Mouse (Mus musculus) natural killer cell, adult 2 months (primary cell): ENCODE data around the gene Trp53inp2.
A peak's percentile ranks its signal among the peaks of the same experiment; 100 is the strongest.

Experiments
- DNase-seq, 2 experiments: peaks; one replicate each; pipeline ENCODE4 v3.0.0; 2022; ENCODE audit warnings: low spot score in 2 of 2

Trp53inp2 gene

DNA sequence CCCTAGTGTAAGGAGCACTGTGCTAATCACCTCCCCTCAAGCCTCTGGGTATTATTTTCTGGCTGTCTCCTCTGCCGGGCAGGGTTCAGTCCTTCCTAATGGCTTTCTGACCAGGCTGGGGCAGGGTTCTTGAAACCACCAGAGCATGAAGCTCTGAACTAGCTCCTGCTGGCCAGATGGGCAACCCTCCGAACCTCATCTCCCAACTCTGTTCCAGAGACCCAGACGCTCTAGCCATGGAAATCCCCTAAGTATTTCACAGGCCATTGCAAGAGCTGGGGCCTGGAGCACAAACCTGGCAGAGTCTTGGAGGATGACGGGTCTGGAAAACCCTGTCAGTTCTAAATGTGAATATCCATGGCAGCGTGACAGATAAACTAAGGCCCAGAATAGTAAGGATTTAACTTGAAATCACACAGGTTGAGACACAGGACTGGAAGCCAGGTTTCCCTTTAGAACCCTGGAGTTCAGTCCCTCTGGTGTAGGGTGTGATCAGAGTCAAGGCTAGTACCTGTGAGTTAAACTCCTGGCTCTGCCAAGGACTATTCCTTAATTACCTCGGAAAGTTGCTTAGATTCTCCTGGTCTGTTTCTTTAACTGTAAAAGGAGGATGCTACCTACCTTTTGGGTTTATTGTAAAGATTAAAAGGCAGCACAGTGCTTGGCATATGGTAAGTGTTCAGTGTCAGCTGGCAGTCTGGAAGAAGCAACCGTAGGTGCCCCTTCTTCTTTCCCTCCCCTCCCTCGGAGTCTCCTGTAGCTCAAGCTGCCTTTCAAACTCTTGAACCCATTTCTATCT lies at the start of gene Trp53inp2:
Gene Trp53inp2 (plus strand): TSS at position 799 of the 799 bp plus-strand sequence.
- DNase-seq = no peak

DNA sequence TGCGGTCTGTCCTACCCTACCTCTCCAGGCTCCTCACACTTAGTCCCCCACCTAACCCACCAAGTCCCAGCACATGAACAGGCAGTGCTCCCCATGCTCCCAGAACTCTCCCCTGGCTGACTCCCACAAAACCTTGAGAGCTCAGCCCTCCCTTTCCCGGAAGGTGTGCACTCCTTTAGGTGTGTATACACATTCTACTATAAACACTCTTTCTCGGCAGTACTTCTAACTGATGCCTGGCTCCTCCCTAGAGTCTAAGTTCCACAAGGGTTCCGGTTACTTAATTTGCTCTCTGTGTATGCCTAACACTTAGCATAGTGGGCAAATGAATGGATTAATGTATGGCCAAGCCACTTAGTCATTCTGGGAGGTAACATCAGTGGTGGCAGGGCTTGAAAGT lies 49.5 kb upstream of the Trp53inp2 start:
- no peak for DNase-seq

DNA sequence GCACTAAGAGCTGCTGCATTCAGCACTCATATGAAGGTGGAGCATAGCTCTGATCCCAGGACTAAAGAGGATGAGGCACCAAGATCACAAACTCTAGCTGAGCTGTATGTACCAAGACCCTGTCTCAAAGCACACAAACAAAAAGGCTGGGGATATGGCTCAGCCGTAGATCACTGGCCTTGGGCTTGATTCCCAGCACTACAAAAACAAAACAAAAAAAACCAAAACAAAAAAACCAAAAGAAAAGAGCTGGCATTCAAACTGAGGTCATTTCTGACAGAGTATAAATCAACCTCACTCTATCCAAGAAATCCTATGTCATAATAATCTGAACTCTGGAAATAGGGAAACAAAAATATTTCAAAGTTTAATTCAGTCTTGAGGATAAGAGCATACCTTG lies 47.4 kb upstream of the Trp53inp2 start:
- DNase-seq = no peak

DNA sequence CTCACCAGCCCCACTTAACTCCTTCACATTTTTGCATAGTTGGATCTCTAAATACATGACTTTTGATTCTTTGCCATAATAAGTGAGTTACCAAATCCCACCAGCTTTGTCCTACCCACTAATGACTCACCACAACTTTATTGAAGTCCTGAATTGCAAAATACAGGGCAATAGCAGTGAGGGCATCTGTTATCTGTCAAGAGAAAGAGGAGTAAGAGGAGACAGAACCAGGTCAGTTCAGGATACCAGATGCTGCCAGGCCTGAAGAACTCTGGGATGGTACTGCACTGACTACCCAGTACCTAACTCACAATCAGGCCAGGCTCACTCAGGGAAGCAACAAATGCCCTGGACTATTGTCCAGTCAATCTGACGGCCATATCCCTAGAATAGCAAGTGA lies 45.6 kb upstream of the Trp53inp2 start:
- DNase-seq = no peak

DNA sequence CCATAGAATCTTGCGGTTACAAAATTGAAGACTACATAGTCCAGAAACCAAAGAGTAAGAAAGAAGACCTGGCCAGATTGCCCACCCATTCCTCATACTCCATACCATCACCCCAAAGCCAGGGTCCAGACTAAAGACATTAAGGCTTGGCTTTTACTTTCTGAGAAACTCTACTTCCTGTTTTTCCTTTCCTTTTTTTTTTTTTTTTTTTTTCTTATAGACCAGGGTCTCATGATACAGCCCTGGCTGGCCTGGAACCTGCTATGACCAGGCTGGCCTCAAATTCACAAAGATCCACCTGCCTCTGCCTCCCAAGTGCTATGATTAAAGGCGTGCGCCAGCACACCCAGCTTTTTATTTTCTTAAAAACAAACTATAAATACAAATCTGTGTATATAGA lies 44.6 kb upstream of the Trp53inp2 start:
- DNase-seq = no peak

DNA sequence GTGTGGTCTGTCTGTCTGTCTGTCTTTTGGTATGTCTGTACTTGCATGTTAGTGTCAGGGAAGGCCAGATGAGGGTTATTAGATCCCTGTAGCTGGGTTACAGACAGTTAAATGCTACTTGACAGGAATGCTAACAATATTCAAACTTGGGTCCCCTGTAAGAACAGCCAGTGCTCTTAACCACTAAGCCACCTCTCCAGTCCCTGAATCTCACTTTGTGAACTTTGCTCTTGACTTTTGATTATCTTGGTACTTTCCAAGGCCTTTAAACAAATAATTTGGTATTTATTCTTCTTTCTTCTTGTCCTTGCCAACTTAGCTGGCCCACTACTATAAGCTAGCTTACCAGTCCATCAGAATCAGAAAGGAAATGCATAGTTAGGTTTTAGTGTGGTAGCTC lies 40.7 kb upstream of the Trp53inp2 start:
- DNase-seq = no peak

DNA sequence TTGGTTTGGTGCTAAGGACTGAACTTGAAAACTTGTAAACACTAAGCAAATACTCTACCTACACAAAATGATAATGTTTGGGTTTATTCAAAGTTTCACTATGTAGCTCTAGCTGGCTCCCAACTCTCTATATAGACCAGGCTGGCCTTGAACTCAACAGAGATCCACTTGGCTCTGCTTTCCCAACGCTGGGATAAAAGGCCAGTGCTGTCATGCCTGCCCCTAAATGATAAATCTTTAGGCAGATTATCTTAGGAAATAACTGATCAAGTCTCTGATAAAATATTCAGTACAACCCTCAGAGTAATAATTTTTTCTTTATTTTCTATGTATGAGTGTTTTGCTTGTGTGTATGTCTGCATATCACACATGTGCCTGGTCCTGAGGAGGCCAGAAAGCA lies 34.2 kb upstream of the Trp53inp2 start:
- no peak for DNase-seq

DNA sequence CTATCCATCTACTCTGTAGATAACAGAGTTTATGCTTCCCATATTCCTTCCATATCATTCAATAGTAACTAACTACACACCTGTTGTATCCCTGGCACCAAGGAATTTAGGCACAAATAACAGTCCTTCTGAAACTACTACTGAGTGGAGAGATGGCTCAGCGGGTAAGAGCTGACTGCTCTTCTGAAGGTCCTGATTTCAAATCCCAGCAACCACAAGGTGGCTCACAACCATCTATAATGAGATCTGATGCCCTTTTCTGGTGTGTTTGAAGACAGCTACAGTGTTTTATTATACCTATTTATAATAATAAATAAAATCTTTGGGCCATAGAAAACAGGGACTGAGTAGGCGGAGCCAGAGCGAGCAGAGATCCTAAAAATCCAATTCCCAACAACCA lies 26.5 kb upstream of the Trp53inp2 start:
- DNase-seq = no peak

DNA sequence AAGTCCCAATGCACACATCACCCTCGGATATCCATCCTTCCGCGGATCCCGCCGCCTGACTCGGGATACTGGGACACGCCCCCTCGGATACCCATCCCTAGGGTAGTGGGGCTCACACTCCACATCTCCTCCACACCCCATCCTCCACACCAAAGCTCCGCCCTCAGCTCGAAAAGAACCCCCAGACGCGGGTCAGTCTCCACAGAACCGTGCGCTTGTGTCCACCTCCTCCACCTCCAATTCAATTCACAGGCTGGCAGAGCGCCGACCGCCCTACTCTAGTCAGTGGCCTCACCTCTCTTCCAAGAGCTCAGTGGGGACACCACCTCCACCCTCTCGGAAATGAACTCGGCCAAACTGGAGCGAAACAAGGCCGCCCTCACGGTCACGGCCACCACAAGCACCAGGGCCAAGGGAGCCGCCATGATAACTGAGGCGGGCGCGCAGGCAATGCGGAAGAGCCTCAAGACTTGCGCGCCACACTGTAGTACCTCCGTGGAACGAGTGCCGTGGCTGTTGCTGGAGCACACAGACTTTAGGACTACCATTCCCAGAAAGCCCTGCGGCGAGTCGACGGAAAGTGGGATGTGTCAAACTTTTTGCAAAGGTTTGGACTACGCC lies 23.8 kb upstream of the Trp53inp2 start, which contains the start of gene Pigu:
Gene Pigu (minus strand): TSS at position 460 of the 621 bp plus-strand sequence.
- DNase-seq = peak; percentile 88 to 91

DNA sequence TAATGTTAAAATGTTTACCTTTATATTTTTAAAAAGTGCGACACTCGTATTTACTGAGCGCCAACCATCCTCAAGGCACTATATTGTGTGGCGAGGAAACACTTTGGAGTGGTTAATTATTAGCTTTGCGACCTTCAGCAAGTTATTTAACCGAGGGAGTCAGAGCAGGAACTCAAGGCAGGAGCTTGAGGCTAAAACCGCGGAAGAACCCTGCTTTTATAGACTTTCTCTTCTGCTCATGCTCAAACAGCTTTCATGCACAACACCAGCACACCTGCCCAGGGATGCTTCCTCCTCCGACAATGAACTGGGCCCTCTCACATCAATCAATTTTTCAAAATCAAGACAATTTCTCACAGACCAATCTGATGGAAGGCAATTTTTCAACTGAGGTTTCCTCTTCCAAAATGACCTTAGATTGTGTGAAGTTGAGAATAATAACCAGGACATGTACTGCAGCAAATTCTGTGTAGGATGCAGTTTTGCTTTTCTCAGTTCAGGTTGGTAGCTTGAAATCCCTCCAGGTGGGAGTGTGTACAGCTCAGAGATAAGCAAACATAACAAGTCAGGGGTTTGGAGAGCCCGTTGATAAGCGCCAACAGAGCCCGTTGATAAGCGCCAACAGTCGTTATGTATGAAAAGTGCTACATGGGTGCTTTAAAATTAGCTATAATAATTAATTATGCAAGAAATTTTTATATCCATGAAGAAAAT lies 23.0 kb upstream of the Trp53inp2 start:
- no peak for DNase-seq

DNA sequence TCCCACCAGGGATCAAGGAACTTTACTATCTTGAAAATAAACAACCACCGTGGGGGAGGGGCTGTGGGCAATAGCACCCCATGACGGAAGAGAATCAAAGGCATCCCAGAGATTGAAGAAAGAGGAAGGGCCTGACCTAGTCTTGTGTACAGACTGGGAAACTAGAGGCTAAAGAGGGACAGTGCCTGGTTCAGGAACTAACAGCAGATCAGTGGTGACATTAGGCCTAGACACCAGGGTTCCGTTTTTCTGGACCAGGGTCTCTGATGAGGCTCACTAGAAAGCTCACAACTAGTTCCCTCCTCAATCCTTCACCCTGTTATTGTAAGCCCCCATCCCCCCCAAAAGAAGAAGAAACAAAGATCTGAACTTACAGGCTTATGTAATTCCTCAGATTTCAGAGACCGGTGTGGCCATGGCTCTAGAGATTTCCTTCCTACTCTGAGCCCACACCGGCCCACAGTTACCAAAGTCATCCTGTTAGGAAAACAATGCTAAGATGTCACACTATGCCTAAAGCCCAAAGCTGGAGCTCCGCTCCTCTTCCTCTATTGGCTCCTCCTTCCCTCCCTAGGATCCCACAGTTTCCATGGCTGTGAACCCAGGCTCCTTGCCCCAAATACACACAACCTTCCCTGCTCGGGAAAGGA lies 13.1 kb upstream of the Trp53inp2 start:
- no peak for DNase-seq

DNA sequence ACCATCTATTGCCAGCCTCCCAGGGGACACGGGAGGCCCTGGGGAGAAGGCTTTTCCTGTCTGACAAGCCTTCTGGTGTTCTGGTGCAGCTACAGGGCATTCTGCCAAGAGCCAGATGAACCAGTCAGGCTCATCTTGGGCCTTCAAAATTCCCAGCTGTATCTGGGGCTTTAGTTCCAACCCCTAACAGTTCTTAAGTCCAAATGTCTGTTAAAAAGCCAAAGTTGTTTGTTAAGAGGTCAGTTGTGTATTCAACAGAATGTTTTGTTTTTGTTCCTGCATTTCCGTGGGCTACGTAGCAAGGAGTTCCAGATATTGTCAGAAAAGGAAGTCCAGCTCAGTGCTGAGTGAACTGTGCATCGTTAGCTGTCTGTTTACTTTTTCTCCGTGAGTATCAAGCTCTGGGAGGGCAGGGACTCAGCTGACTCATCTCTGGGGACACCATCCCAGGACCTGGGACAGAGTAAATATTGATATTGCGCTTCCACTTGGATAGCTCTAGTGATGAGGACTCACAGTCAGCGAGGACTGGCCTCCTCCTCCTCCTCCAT lies 11.5 kb upstream of the Trp53inp2 start:
- no peak for DNase-seq

DNA sequence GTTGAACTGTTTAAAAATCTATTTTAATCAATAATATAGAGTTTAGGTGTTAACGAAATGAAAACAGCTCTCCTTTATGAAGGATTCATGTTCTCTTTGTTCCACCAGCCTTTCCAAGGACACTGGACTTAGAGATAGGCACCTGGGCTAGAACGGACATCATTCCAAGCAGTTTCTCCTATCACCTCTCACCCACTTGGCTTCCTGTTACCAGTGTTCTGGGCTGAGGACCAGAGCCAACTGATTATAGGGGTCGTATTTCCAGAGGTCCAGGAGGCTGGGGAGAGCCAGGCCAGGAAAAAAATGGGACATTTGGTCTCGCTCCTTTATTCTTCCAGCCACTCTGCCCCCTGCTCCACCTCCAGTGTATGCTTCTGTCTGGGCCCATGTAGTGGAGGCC lies 8.4 kb upstream of the Trp53inp2 start:
- no peak for DNase-seq

DNA sequence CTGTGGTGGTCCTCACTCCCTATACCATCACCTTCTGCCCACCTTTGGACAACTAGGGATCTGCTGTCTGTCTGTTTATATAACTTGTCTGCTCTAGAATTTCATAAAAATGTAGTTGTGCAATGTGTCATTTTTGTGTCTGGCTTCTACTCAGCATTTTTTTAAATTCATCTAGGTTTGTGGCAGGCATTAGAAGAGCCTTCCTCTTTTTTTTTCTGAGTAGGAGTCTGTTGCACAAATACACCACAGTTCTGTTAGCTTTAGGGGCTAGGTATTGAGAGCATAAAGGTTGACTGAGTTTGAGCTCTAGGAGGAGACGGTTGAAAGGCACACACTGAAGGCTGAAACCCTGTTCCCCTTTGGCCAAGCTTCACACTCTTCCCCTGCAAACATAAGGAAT lies 7.6 kb upstream of the Trp53inp2 start:
- no peak for DNase-seq

DNA sequence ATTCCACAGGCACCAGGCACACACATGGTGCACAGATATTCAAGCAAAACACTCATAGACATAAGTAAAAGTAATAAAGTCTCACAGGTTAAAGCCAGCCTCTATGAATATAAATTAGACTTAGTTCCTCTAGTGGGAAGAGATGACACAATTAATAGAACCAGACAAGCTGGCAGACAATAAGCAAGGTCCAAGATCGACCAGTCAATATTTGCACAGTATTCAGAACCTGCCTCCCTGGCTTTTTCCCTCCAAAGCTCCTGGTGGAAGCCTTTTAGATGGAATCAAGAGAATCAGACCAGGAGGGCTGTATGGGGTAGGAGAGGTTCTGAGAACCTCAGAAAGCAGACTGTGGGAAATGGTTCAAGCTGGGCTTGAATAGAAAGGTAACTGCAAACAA lies 7.0 kb upstream of the Trp53inp2 start:
- no peak for DNase-seq

DNA sequence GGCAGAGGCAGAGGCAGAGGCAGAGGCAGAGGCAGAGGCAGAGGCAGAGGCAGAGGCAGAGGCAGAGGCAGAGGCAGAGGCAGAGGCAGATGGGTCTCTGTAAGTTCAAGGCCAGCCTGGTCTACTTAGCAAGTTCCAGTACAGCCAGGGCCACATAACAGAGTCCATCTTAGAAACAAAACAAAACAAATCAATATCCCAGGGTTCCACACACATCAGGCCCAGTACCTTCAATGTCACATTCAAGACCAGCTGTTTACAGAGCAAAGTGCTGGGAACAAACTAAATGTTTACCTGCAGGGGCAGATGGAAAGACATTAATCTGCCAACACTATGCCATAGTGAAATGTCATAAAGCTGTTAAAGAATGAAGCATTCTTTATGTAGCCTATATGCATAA lies 6.3 kb upstream of the Trp53inp2 start:
- no peak for DNase-seq

DNA sequence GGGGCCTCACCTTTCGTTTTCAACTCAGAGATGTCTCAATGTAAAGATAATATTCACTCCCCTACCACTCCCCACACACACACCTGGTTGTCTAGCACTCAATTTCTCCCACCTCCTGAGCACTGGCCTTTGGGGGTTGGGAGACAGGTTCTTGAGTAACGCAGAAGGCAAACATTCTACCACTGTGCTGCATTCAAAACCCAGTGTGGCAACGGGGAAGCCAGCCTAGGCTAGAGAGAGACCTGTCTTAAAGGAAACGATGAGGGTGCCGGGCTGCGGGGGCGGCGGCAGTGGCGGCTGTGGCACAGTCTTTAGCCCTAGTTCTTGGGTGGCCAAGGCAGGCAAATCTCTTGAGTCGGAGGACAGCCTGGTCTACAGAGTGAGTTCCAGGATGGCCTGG lies 4.7 kb upstream of the Trp53inp2 start:
- DNase-seq = no peak

DNA sequence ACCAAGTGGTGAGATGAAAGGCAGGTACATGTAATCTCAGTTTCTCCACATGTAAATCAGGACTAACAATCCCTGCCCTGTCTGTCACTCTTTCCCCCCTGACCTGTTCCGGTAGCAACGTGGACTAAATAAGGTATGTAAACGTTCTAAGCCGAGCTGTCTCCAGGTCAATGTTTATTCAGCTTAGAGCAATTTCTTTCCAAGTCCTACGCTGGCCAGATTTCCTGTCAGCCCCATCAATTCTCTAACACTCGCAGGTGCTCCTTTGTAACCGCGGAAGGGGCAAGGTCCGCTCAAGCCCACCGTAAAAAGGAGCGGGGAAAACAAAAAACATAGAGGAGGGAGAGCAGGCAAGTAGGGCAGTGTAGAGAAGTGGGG lies 190 bp downstream of the Trp53inp2 start:
- no peak for DNase-seq

DNA sequence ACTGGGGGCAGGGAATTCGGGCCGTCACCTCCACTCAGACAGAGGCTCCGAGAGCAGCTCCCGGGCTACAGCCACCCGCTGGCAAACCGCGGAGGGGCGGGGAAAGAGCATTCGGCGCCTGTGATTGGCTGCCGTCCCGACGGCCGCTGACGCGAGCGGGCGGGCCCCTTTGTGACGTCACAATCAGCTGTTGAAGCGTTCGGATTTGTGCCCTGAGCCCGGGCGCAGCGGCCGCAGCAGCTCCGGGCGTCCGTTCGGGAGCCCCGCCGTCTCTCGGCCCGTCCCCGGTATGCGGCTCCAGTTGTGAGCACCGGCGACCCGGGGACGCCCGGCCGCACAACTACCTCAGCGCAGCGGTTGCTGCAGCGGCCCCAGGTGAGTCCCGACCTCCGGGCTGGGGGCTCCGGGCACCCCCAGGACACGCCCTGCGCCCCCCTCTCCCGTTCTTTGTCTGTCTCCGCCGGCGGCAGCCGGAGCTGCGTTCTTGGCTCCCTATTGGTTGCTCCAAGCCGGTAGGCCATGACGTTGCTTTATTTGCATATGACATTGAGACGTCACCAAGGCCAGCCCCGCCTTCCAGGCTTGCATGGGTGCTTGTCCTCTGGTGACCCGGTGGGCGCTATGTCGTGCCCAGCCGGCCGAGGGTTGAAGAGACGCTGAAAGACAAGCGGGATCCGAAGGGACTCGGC lies 928 bp downstream of the Trp53inp2 start:
- peak; percentile 97 for DNase-seq

DNA sequence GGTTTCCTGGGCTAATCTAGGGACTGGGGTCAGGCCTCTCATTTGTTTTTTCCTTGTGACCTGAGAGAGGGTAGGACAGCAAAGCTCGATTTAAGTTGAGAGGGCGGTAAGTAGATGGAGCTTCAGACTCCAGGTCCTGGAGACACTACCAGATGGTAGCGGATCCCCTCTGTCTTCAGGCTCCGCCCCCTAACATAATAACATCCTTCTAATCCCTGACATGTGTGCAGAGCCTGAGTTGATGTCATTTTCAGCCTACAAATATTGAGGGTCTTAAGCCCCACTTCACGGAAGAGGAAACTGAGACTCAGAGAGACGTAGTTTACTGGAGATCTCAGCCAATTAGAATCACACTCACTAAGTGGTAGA lies 1.5 kb downstream of the Trp53inp2 start:
- DNase-seq = no peak

DNA sequence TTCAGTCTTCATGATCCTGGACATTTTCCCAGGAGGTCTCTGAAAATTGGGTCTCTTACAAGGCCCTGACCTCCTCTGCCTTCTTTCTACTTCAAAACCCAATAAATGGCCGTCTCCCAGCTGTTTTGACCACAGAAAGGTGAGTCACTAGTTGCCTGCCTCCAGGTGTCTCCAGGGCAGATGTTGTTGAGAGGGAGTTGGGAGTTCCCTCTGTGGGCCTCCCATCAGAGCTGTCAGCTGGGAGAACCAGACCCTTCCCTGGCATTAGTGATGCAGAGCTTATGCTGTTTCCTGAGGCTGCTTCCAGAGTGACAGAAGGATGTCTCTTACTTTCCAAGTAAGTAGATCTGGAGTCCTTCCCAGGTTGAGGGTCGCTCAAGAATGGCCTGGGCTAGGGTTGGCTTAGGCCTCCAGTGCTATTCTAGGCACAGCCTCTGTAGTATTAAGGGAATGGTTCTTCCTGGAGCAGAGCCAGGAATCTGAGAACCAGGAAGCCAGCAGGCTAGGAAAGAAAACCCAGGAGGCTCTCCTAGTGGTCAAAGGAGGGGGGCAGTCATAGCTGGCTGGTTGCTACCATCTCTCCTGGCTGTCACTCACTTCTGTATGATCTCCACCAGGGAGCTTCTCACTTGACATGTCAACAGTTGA lies 2.1 kb downstream of the Trp53inp2 start:
- no peak for DNase-seq
